Mouse (Mus musculus) kidney, postnatal 10 days (tissue): ENCODE measurements around the gene Ncbp3.

ENCODE experiments used
- DNase-seq: peaks from one replicate; pipeline ENCODE4 v3.0.0; 2021; ENCODE audit warnings: mixed read lengths

Ncbp3 gene

DNA sequence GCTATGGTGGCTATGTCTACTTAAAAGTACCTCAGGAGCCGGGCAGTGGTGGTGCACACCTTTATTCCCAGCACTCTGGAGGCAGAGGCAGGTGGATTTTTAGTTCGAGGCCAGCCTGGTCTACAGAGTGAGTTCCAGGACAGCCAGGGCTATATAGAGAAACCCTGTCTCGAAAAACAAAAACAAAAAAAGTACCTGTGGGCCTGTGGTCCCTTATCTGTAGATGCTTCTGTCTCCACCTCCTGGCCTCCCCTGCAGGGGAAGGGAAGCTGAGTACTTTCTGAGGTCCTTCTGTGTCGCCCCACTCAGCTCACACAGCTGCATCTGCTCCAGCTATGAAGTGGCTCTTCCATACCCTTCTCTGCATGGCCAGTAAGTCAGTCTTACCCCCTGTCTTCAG is 42.7 kb downstream of the Ncbp3 start, which contains the start of gene Itgae:
Itgae (plus strand) TSS at position 301 of the 400 bp plus-strand sequence.
- DNase-seq, result no peak

GRCm38 (mm10) chr11:73090826-73091225 is 43.2 kb downstream of the Ncbp3 start:
- no peak for DNase-seq

- no peak for DNase-seq
These were observed 44.5 kb downstream of the Ncbp3 start for GRCm38 (mm10) chr11:73092057-73092456.

DNA sequence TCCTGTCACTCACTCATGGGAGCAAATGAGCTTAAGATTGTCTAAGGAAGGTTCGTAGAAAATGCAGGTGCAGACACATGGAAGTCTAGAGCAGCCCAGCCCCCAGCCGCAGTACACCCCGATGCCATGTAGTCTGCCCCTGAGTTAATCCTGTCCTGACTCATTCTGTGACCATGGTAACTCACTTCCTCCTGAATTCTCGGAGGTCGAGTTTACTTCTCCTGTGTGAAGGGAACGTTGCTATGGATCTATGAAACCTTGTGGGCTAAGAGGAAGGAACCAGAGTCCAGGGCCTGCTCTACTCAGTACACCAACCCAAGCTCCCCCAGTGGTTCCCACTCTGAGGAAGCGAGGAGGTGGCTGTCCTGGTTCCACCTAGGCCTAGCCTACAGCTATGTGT is 45.3 kb downstream of the Ncbp3 start:
- no peak for DNase-seq

DNA sequence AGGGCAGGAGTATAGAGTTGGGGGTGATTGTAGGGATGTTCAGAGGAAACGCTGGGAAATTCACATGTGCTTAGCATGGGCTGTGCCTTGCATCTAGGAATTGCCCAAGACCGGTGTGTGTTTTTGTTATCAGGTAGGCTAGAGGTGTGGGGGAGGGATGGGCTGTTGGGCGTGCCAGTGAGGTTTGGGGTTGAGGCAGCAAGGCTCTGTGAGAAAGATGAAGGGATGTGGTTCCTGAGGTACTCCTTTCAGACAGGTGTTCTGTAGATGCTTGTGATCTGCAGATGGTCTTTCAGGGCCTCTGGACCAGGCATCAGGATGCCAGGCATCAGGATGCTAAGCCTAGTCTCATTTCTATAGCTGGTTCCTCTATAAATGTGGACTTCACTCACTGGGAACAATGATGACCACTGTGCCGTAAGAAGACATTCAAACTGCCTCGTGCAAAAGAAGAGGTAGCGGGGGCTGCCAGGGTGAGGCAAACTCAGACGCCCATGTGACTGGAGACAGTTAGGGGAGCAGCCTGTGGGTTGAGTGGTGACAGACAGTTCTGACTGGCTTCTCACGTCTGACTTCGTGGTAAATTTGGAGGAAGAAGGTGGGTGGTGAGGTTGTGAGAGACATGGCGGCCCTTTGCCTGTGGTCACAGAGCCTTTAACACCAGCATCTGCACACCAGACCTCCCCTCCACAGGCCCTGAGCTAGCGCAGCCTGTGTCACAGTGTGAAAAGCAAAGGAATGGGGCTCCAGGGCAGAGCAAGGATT is 46.8 kb downstream of the Ncbp3 start:
- DNase-seq, result no peak

GRCm38 (mm10) chr11:73098860-73099259 is 51.3 kb downstream of the Ncbp3 start:
- DNase-seq, result no peak

- DNase-seq, result no peak
These were observed 52.6 kb downstream of the Ncbp3 start for GRCm38 (mm10) chr11:73099976-73100750.

- no peak for DNase-seq
These were observed 53.7 kb downstream of the Ncbp3 start for GRCm38 (mm10) chr11:73101308-73101707.

DNA sequence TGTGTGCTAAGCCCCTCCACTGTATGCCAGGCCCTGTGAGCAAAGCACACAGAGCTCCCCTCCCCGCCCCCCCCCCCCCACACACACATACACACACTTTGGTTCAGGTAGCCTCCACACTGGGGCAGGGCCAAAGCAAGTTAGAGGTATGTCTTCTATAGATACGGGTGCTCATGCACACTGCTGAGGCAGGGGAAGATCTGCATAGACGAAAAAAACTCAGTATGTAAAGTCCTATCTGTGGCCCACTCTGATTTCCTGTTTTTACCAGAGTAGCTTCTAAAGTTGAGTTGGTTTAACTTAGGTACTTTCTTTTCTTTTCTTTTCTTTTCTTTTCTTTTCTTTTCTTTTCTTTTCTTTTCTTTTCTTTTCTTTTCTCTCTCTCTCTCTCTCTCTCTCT is 57.7 kb downstream of the Ncbp3 start:
- no peak for DNase-seq

- DNase-seq, result peak; percentile 78
These were observed 59.8 kb downstream of the Ncbp3 start for GRCm38 (mm10) chr11:73107358-73107757.

DNA sequence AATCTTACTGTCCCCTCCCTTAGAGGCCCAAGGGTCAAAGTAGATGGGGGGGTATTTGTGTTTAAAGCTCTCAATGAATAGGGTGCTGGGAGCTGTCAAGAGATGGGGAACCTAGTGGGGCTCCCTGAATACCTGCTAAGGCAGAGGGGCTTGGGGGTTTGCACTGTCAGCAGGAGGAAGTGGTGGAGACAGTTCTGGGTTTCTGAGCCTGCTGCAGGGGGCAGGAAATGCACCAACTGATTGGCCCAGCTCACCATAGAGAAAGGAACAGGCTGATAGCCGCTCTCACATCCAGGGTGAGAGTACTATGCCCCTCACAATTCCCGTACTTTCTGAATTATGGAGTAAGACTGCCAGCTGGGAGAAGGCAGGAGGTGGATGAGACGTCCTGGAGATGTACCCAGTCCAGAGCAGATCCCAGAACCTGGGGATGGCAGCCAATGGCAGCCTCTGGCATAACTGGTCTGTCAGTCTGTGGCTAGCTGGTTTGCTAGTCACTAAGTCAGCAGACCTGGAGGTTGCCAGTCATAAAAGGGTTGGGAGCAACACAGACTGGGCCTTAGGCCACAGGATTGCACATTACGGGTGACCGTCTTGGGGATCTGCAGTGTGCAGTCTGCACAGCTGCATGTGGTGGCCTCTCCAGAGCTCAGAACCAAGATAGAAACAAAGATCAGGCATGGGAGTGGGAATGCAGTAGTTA is 60.8 kb downstream of the Ncbp3 start:
- no peak for DNase-seq

- no peak for DNase-seq
These were observed 61.5 kb downstream of the Ncbp3 start for GRCm38 (mm10) chr11:73108898-73109625.

DNA sequence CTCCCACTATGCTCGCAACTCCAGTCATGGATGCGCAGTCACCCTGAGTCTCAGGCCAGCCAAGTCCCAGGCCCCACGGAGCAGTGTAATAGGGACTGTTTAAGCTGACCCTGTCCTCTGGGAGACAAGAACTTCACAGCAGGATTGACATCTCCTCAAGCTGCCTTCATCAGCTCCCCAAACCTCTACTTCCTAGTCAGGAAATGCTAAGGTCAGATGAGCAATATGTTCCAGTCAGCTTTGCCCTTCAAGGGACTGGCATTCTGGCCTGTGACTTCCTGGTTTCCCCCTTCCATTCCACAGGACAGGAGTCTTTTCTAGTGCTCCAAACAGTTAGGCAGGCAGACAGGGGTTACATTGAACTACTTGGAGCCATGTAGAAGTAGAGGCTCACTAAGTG is 62.4 kb downstream of the Ncbp3 start:
- no peak for DNase-seq

GRCm38 (mm10) chr11:73111414-73111813 is 63.8 kb downstream of the Ncbp3 start:
- DNase-seq, result no peak

GRCm38 (mm10) chr11:73126495-73126894 is 78.9 kb downstream of the Ncbp3 start:
- DNase-seq, result no peak

GRCm38 (mm10) chr11:73131020-73131419 is 83.4 kb downstream of the Ncbp3 start:
- peak; percentile 42 for DNase-seq

DNA sequence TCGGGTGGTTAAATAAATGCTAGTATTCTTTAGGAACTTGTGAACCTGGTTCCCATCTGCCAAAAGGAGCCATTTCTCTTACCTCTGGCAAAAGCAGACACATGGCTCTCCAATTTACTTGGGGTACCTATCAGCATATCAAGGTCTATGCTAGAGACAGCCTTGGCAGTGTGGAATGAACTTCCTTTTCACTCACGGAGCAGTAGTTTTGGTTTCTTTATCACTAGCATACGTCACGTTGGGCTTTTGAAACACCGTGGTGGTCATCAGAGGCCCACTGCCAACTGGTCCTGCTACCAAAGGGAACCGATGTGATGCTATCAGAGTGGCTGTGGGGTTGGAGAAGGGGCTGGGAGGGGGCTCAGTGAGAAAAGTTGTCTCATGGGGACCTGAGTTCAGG is 85.4 kb downstream of the Ncbp3 start:
- DNase-seq, result no peak

- no peak for DNase-seq
These were observed 86.6 kb downstream of the Ncbp3 start for GRCm38 (mm10) chr11:73134222-73134621.

DNA sequence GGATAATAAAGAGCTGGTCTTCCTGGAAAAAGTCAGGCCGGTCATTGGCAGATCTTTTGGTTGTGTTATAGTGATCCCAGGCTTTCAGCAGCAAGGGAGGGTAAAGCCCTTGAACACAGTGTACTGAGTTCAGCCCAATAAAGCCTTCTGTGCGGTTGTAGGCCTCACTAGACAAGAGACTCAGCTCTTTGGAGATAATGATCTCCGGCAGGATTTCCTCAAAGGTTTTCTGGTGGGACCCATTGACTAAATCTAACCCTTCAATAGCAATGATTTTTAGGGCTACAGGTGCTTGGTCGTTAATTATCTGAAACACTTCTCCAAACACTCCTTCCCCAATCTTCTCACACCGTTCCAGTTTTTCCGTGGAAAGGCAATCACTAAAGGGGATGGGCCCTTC is 89.0 kb downstream of the Ncbp3 start:
- no peak for DNase-seq

DNA sequence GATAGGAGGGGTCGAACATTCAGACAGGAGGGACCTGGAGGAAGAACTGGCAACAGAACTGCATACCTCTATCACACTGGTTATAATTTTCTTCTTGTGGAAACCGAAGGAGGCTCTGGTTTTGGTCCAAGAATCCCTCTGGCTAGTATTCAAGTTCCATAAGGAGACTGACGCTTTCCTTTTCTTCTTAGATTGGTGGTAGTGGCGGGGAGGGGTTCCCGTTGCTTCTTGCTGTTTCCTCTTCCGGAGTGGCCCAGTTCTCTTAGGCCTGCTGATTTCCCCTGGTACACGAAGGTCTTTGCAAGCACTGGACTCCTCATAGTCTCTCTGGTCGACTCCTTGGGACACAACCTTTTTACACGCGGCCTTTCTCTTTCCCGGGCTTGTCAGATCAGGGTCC is 89.5 kb downstream of the Ncbp3 start:
- peak; percentile 31 for DNase-seq

DNA sequence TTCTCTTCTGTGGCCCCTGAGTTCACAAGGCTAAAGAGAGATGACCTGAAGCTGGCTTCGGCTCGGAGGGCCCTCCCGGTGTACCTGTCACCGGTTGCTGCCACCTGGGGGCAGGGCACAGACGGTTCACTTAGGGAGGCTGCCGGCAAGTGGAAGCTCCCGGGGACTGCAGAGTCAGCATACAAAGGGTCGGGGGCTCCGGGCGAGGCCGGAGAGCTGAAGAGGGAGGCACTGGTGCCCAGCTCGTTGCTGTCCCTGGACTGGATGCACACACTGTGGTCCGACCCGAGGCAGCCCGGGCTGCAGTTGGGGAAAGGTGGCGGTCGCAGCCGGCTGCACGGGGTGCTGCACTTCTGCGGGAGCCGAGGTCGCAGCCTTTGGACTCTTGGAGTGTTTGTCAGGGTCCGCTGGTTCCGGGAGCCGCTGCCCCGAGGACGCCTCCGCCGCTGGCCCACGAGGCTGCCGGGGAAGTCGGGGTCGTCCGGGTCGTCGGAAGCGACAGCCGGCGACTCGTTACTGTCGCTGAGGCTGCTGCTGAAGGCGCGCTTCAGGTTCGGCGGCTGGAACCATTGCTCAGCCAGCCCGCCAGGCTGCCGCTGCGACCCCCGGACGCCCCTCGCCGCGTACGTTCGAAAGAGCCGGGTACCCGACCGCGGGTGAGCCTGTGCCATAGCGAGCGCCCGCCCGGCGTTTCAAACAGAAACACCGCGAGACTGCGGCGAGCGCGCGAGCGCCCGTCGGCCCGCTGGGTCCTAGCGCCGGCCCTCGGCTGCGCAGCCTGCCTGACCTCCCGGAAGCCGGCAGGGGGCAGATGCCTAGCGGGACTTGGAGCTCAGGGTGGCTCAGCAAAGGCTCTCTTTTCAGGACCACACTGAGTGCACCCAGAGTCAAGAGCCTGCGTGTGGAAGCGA is 90.3 kb downstream of the Ncbp3 start, which contains the start of gene Haspin:
Haspin (minus strand) TSS at position 704 of the 911 bp plus-strand sequence.
- DNase-seq, result peak; percentile 96
